Mouse (Mus musculus) heart, adult 2 months (tissue): ENCODE measurements around the gene Vps37b. TPM values are rescaled to one million over a fixed set of nuclear protein-coding genes. Genes with fewer than 3 reads are reported as not detected.

Source experiments
- DNase-seq, 2 experiments: peaks; one replicate each; pipeline ENCODE4 v3.0.0; 2021
- H3K27ac ChIP-seq: fragments of 200-600 bp; 2 replicates; pipeline ENCODE4 v1.8.1; 2022
- H3K27me3 ChIP-seq: fragments of 200-500 bp; 2 replicates; pipeline ENCODE4 v1.6.1; 2012; ENCODE audit warnings: mild to moderate bottlenecking, low read length, inconsistent platforms, mixed read lengths; ENCODE audit not compliant: control insufficient read depth, insufficient read depth
- H3K36me3 ChIP-seq: fragments of 200-500 bp; 2 replicates; pipeline ENCODE4 v1.6.1; 2012; ENCODE audit warnings: low read length, inconsistent platforms; ENCODE audit not compliant: control insufficient read depth, insufficient read depth
- H3K4me1 ChIP-seq: fragments of 200-500 bp; 2 replicates; pipeline ENCODE4 v1.6.1; 2011; ENCODE audit warnings: low read length; ENCODE audit not compliant: control insufficient read depth, insufficient read depth
- H3K4me3 ChIP-seq: fragments of 200-600 bp; 2 replicates; pipeline ENCODE4 v1.8.1; 2022
- H3K79me2 ChIP-seq: fragments of 200-500 bp; replicated peaks from 2 replicates; pipeline ENCODE4 v1.6.1; 2012; ENCODE audit warnings: mild to moderate bottlenecking, inconsistent platforms, low read length, moderate library complexity, mixed read lengths; ENCODE audit not compliant: control insufficient read depth, insufficient read depth
- H3K9ac ChIP-seq: fragments of 200-500 bp; 2 replicates; pipeline ENCODE4 v1.6.1; 2012; ENCODE audit warnings: low read depth, mild to moderate bottlenecking, control low read depth, inconsistent platforms, low read length, mixed read lengths
- CTCF ChIP-seq: fragments of 200-600 bp; IDR thresholded peaks from 2 replicates; pipeline ENCODE4 v1.8.1; 2022; ENCODE audit warnings: antibody characterized with exemption, mild to moderate bottlenecking, moderate library complexity
- EP300 ChIP-seq: fragments of 200-500 bp; IDR thresholded peaks from 2 replicates; pipeline ENCODE4 v1.6.1; 2011; ENCODE audit warnings: low read depth, low read length, control low read depth; ENCODE audit not compliant: insufficient read depth
- POLR2A ChIP-seq: fragments of 200-500 bp; IDR thresholded peaks from 2 replicates; pipeline ENCODE4 v1.6.1; 2011; ENCODE audit warnings: mild to moderate bottlenecking, low read depth, low read length, control low read depth; ENCODE audit not compliant: insufficient read depth
- WGBS: fragments of 180-500 bp; shearing (Covaris S2); methylation state at CpG from one replicate; pipeline ENCODE4 v1.1.7; 2018; 5-methylcytosine and 5-hydroxymethylcytosine counted together
- intact Hi-C: fragments of 180-260 bp; cut with DNase I; formaldehyde crosslinking; loops from one replicate; pipeline ENCODE4 v1.15.1; 2025
- polyA plus RNA-seq: library from polyadenylated mRNA; depleted of rRNA; stranded (reverse); fragments of >200 nt; gene quantifications from 2 replicates; pipeline ENCODE4 v1.2.3, GENCODE M21; 2012
- total RNA-seq, 2 experiments: library from RNA; stranded (reverse); gene quantifications; 2 replicates each; pipeline ENCODE4 v1.2.3; 2021

Vps37b gene
- total and polyA plus RNA-seq, 3 experiments: 16.0 to 22.7 (median 16.7) TPM

GRCm38 (mm10) chr5:123979221-123979979 is 52.7 kb downstream of the Vps37b start:
- H3K27ac ChIP-seq: peak overlapping the region; percentile 80
- WGBS: 60% methylated on average over 18 of the region's 18 CpGs
- TF ChIP-seq EP300: no peak
- TF ChIP-seq POLR2A: no peak
- H3K27me3 ChIP-seq: no peaks in the 10 kb centered on the region
- H3K9ac ChIP-seq: peak overlapping the region; percentile 38; the same call in 1 of the 2 replicates
- H3K79me2 ChIP-seq: no peaks in the 10 kb centered on the region
- intact Hi-C loops: no loop called here
- peak; percentile 39 to 43 for DNase-seq
- H3K36me3 ChIP-seq: no peaks in the 10 kb centered on the region; the same call in 1 of the 2 replicates
- peaks cover 21% of the 10 kb centered on the region for H3K4me1 ChIP-seq
- H3K4me3 ChIP-seq: no peak overlapping the region

- H3K9ac ChIP-seq: no peak overlapping the region
- H3K36me3 ChIP-seq: no peaks in the 10 kb centered on the region; the same call in 1 of the 2 replicates
- no peaks in the 10 kb centered on the region for H3K27me3 ChIP-seq
- H3K4me3 ChIP-seq: no peak overlapping the region
- WGBS: 63% methylated on average over 5 of the region's 5 CpGs
- intact Hi-C loops: no loop called here
- H3K4me1 ChIP-seq: peaks cover 20% of the 10 kb centered on the region
- H3K27ac ChIP-seq: no peak overlapping the region; the same call in 1 of the 2 replicates
- DNase-seq: no peak
- TF ChIP-seq POLR2A (no peak), CTCF (no peak), EP300 (no peak)
- no peaks in the 10 kb centered on the region for H3K79me2 ChIP-seq
These were observed 53.9 kb downstream of the Vps37b start for GRCm38 (mm10) chr5:123978131-123978530.

DNA sequence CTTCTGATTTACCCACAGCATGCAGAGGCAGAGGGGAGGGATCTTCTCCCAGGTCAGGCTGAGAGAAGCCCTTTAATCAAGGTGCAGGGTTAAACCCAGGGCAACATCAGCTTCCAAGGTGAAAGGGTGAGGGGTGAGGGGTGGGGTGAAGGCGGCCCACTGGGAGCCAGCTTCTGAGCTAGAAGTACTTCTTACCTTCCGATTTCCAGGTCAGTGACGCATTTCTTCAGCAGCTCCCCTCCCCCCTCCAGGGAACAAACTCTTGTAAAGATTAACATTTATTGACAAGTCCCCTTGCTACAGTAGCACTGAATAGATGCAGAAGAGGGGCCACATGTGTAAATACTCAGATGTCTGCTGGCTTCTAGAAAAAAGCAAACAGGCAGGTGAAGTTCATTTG is 54.8 kb downstream of the Vps37b start:
- Histone ChIP-seq H3K79me2 (no peaks in the 10 kb centered on the region), H3K4me3 (no peak overlapping the region), H3K27me3 (no peaks in the 10 kb centered on the region), H3K4me1 (peaks cover 20% of the 10 kb centered on the region), H3K36me3 (no peaks in the 10 kb centered on the region; the same call in 1 of the 2 replicates), H3K27ac (no peak overlapping the region), H3K9ac (no peak overlapping the region)
- intact Hi-C loops: loop anchor here (2.0 kb wide), 1 partner anchor 14 kb away; no protein-coding TSS in a partner anchor
- 90% methylated on average over 3 of the region's 3 CpGs for WGBS
- TF ChIP-seq CTCF (no peak), POLR2A (no peak), EP300 (no peak)
- DNase-seq: no peak

DNA sequence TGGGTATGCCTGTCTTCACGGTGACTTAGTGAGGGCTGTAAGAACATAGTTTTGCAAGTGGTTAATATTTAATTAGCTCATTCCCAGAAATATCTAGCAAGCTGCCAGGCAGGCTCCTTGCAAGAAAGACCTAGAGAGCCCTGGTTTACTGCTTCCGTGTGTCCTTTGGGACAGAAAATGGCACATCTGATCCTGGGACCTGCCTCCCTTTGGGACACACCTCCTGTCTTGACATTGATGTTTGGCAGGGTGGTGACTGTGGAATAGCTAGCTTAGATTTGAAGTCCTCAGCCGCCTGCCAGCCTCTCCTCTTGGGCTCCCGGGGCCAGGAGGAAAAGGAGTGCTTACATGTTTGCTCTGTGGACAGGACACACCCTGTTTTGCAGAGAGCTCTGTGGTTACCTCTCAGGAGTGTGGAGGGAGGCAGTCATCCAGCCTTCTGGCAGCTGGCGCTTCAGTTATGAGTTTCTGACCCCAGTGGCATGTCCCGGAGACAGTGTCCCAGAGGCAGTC is 56.3 kb downstream of the Vps37b start:
- no peaks in the 10 kb centered on the region for H3K79me2 ChIP-seq
- H3K36me3 ChIP-seq: no peaks in the 10 kb centered on the region; the same call in 1 of the 2 replicates
- peak overlapping the region; percentile 2; the same call in 1 of the 2 replicates for H3K9ac ChIP-seq
- peak in 1 of 2 experiments; percentile 27 for DNase-seq
- peak overlapping the region; percentile 33 for H3K27ac ChIP-seq
- H3K27me3 ChIP-seq: no peaks in the 10 kb centered on the region
- peak overlapping the region; percentile 2; the same call in 1 of the 2 replicates for H3K4me3 ChIP-seq
- peaks cover 16% of the 10 kb centered on the region for H3K4me1 ChIP-seq
- intact Hi-C loops: loop anchor here (2.0 kb wide), 1 partner anchor 15 kb away; no protein-coding TSS in a partner anchor
- no peak for TF ChIP-seq CTCF
- 45% methylated on average over 6 of the region's 6 CpGs for WGBS

DNA sequence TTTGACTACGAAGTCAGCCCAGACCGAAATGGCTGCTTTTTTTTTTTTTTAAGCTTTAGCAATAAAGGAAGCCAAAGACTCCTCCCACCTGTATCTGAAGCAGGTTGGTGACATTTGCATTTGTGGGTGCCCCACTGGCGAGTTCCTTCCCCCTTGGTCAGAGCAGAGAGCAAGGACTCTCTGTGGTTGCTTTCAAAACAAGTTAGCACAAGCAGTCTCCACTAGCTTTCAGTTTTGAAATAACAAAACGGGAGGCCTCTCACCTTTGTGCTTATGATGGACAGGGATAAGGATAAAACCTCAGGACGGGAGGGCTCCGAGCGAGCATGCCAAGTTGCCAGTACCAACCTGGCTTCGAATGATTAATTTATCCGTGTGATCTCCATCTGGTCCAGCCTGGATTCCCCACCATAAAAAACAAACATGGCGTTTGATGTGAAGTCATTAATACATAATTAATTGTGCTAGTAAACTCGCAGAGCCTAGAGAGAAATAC is 57.4 kb downstream of the Vps37b start:
- peak overlapping the region; percentile 87 for H3K4me3 ChIP-seq
- no peak for DNase-seq
- H3K79me2 ChIP-seq: no peaks in the 10 kb centered on the region
- peaks cover 9% of the 10 kb centered on the region for H3K4me1 ChIP-seq
- peak overlapping the region; percentile 13 for H3K27ac ChIP-seq
- TF ChIP-seq POLR2A (no peak), CTCF (no peak), EP300 (no peak)
- no peaks in the 10 kb centered on the region; the same call in 1 of the 2 replicates for H3K36me3 ChIP-seq
- intact Hi-C loops: no loop called here
- 57% methylated on average over 11 of the region's 11 CpGs for WGBS
- H3K27me3 ChIP-seq: no peaks in the 10 kb centered on the region
- no peak overlapping the region for H3K9ac ChIP-seq

DNA sequence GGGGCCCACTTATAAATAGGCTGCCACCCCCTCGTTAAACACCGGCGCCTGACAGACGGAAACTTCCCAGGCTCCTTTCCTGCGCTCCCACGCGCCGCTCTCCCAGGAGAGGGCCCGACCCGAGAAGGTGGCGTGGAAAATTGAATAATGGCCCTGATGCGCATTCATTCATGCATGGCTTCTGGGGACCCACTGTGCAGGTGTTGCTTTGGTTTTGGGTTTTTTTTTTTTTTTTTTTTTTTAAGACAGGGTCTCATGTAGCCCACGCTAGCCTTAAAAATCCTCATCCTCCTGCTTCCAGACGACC is 57.9 kb downstream of the Vps37b start:
- H3K79me2 ChIP-seq: no peaks in the 10 kb centered on the region
- H3K27ac ChIP-seq: peak overlapping the region; percentile 88
- TF ChIP-seq CTCF: no peak
- TF ChIP-seq POLR2A: no peak
- no peak for TF ChIP-seq EP300
- peaks cover 4% of the 10 kb centered on the region for H3K4me1 ChIP-seq
- 3% methylated on average over 14 of the region's 14 CpGs for WGBS
- H3K36me3 ChIP-seq: no peaks in the 10 kb centered on the region; the same call in 1 of the 2 replicates
- H3K27me3 ChIP-seq: no peaks in the 10 kb centered on the region
- DNase-seq: peak in 1 of 2 experiments; percentile 62
- peak overlapping the region; percentile 79 for H3K9ac ChIP-seq
- intact Hi-C loops: no loop called here
- peak overlapping the region; percentile 87 for H3K4me3 ChIP-seq
